Mouse (Mus musculus): ENCODE data around the gene Edf1.

Gene Edf1

DNA sequence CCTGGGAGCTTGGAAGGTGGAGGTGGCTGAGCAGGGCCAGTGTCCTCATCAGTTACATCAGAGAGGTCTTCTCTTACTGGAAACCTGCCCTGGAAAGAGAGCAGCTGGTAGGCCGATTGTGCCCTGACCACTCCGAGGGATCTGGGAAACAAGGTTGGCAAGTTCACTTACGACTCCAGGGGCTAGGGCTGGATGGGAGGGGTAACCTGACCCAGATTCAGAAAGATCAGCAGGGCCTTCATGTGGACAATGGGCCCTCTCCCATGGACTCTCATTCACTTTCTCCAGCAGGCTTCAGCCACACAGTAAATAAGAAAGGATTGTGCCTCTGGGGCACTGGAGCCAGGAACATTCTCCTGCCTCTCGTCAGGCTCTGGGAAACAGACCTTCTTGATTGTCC lies 27.2 kb downstream of the Edf1 start:
- TF ChIP-seq GATA4 (IDR thresholded peaks at IDR 0.05; ENCODE audit: insufficient replicate concordance, low read length): no peak

- no peak for TF ChIP-seq GATA4 (IDR thresholded peaks at IDR 0.05; ENCODE audit: insufficient replicate concordance, low read length)
These were observed 28.0 kb downstream of the Edf1 start for GRCm38 (mm10) chr2:25585601-25586000.

DNA sequence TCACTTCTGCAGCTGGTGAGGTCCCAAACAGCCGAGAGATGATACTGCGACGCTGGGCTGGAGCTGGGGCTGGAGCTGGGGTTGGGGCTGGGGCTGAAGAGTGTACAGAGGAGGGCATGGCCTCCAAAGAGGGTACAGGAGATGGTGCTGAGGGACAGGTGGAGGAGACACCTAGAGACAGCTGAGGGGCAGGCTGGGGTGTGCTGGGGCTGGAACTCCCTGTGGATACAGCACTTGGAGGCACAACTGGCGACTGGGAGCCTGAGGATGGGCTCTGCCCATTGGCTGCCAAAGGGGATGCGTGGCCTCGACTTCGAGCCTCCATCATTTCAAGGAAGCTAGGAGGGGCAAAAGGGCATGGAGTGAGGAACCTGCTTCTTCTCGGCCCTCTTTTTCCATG lies 29.6 kb downstream of the Edf1 start:
- TF ChIP-seq GATA4 (IDR thresholded peaks at IDR 0.05; ENCODE audit: insufficient replicate concordance, low read length): no peak

- no peak for TF ChIP-seq GATA4 (IDR thresholded peaks at IDR 0.05; ENCODE audit: insufficient replicate concordance, low read length)
These were observed 30.7 kb downstream of the Edf1 start for GRCm38 (mm10) chr2:25588227-25588907.

DNA sequence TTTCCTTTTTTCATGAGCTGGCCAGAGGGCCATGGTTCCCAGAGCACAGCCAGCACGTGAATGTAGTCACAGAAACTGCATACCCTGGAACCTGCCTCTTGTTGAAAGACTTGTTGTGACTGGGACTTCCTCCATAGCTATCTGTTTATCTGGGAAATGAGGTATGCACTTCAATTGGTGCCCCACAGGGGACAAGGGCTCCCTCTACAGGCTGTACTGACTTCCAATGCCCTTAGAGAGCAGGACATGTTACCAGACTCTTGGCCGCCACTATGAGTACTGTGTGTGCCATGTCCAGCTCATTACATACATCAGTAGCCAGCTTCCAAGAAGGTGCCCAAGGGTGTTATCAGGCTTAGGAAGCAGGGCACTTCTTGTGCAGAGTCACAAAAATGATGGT lies 34.2 kb downstream of the Edf1 start:
- TF ChIP-seq GATA4 (IDR thresholded peaks at IDR 0.05; ENCODE audit: insufficient replicate concordance, low read length): no peak

DNA sequence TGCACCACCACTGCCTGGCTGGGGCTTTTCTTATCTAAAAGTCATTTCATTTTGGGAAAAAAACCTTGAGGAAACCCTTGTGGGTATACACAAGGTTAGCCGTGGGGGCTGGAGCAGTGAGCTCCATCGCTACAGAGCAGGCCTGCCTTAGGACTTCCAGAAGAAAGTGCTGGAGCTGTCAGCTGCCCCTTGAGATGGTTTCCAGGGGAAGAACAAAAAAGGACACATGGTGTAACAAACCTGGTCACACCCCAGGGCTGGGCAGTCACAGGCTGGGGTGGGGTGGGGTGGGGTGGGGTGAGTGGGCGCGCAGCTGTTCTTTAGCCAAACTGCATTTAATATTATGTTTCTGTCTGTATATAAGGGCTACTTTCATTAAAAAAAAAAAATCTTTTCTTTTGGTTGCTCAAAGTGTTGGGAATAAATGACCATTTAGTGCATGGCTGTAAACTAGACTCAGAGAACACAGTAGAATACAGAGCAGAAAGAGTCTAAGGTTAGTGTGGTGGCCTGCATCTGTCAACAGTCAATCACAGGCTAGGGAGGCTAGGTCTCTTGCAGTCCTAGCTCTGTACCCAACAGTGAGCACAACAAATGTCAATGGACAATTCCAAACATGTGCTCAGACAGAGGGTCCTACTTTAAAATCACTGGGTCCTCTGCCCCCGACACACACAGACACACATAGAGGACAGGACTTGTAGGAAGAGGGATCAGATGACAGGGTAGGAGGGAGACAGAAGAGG lies 39.3 kb downstream of the Edf1 start:
- TF ChIP-seq GATA4 (IDR thresholded peaks at IDR 0.05; ENCODE audit: insufficient replicate concordance, low read length): no peak

GRCm38 (mm10) chr2:25598749-25599148 lies 41.1 kb downstream of the Edf1 start:
- TF ChIP-seq GATA4 (IDR thresholded peaks at IDR 0.05; ENCODE audit: insufficient replicate concordance, low read length): no peak

GRCm38 (mm10) chr2:25600037-25600436 lies 42.4 kb downstream of the Edf1 start:
- TF ChIP-seq GATA4 (IDR thresholded peaks at IDR 0.05; ENCODE audit: insufficient replicate concordance, low read length): no peak

- no peak for TF ChIP-seq GATA4 (IDR thresholded peaks at IDR 0.05; ENCODE audit: insufficient replicate concordance, low read length)
These were observed 44.9 kb downstream of the Edf1 start for GRCm38 (mm10) chr2:25602526-25602925.

GRCm38 (mm10) chr2:25607761-25608622 lies 50.3 kb downstream of the Edf1 start, which contains the start of gene Rabl6:
Rabl6 (minus strand) TSS chr2:25608521.
- TF ChIP-seq GATA4 (IDR thresholded peaks at IDR 0.05; ENCODE audit: insufficient replicate concordance, low read length): no peak; the same call in 1 of the 2 replicates

GRCm38 (mm10) chr2:25608671-25609070 lies 51.0 kb downstream of the Edf1 start:
- no peak for TF ChIP-seq GATA4 (IDR thresholded peaks at IDR 0.05; ENCODE audit: insufficient replicate concordance, low read length)
